Mouse (Mus musculus) left cerebral cortex, adult 6 months (tissue): ENCODE measurements around the gene Stat2. TPM values are rescaled to one million over a fixed set of nuclear protein-coding genes. Genes with fewer than 3 reads are reported as not detected.

ENCODE experiments used
- long read RNA-seq, 2 experiments: library from polyadenylated mRNA; unstranded; transcript quantifications; one replicate each; pipeline ENCODE4 v2.0.0; 2019 to 2020
- polyA plus RNA-seq: library from polyadenylated mRNA; unstranded; fragments of <200 nt; fragmentation: Nextera tagmentation; gene quantifications from 2 replicates; pipeline ENCODE4 v1.2.3, GENCODE M21; 2021

Gene Stat2
- polyA plus RNA-seq: 5.0 and 5.3 TPM in 2 replicates
- long read RNA-seq, experiment 1, partial matches to known transcripts: 7 of 12 reads
- long read RNA-seq, experiment 1, other reads (novel, unspliced or antisense): 5 of 12 reads
- long read RNA-seq, experiment 2, partial matches to known transcripts: 3 of 5 reads
- long read RNA-seq, experiment 2, other reads (novel, unspliced or antisense): 2 of 5 reads

GRCm38 (mm10) chr10:128270287-128270841 is at the start of gene Stat2:
Gene Stat2 (plus strand): TSS chr10:128270559.

GRCm38 (mm10) chr10:128225538-128225937 is 44.8 kb upstream of the Stat2 start, which contains the start of gene Mip:
Gene Mip (plus strand): TSS chr10:128225838.

GRCm38 (mm10) chr10:128231697-128232419 is 38.5 kb upstream of the Stat2 start, which contains the start of gene Timeless:
Gene Timeless (plus strand): TSS chr10:128232065.

GRCm38 (mm10) chr10:128253677-128254255 is 16.6 kb upstream of the Stat2 start, which contains the start of gene Apon:
Gene Apon (plus strand): TSS chr10:128254096.

GRCm38 (mm10) chr10:128268371-128268770 is 2.0 kb upstream of the Stat2 start, which contains the start of gene Apof:
Gene Apof (plus strand): TSS chr10:128268671.

GRCm38 (mm10) chr10:128298702-128299171 is 28.4 kb downstream of the Stat2 start, which contains the start of gene Il23a:
Gene Il23a (minus strand): TSS chr10:128298752.

GRCm38 (mm10) chr10:128303126-128304021 is 33.0 kb downstream of the Stat2 start, which contains the start of gene Pan2:
Gene Pan2 (plus strand): TSS chr10:128303335.

GRCm38 (mm10) chr10:128322141-128323108 is 52.1 kb downstream of the Stat2 start, which contains the start of gene Cnpy2:
Gene Cnpy2 (plus strand): TSS chr10:128322459.

GRCm38 (mm10) chr10:128337306-128338181 is 67.2 kb downstream of the Stat2 start, which contains the start of gene Cs:
Gene Cs (plus strand): TSS chr10:128337734.

Other genes starting within 250 kb of the Stat2 start
- gene Naca, start 235.0 kb upstream of the Stat2 start, polyA plus RNA-seq: 767 and 841 TPM in 2 replicates
- 207 and 248 TPM in 2 replicates for gene Ptges3, start 211.6 kb upstream of the Stat2 start, polyA plus RNA-seq
- 1,781 and 2,018 TPM in 2 replicates for gene Atp5b, start 187.3 kb upstream of the Stat2 start, polyA plus RNA-seq
- 3.8 and 4.4 TPM in 2 replicates for gene Baz2a, start 179.0 kb upstream of the Stat2 start, polyA plus RNA-seq
- 3.7 and 5.3 TPM in 2 replicates for gene Rbms2, start 90.3 kb upstream of the Stat2 start, polyA plus RNA-seq
- gene Gls2, start 76.1 kb upstream of the Stat2 start, polyA plus RNA-seq: 24.5 and 25.7 TPM in 2 replicates
- 9.1 and 11.8 TPM in 2 replicates for gene Spryd4, start 58.8 kb upstream of the Stat2 start, polyA plus RNA-seq
- gene Mip, start 44.7 kb upstream of the Stat2 start, polyA plus RNA-seq: not detected in 2 replicates
- gene Timeless, start 38.5 kb upstream of the Stat2 start, polyA plus RNA-seq: 3.0 and 4.9 TPM in 2 replicates
- not detected in 2 replicates for gene Apon, start 16.5 kb upstream of the Stat2 start, polyA plus RNA-seq
- gene Apof, start 1.9 kb upstream of the Stat2 start, polyA plus RNA-seq: 0.09 TPM in 1 of 2 replicates, not detected in the other
- gene Il23a, start 28.2 kb downstream of the Stat2 start, polyA plus RNA-seq: 0.15 TPM in 1 of 2 replicates, not detected in the other
- 2.5 and 2.8 TPM in 2 replicates for gene Pan2, start 32.8 kb downstream of the Stat2 start, polyA plus RNA-seq
- 113 and 142 TPM in 2 replicates for gene Cnpy2, start 51.9 kb downstream of the Stat2 start, polyA plus RNA-seq
- gene Cs, start 67.2 kb downstream of the Stat2 start, polyA plus RNA-seq: 189 and 199 TPM in 2 replicates
- 20.7 and 55.1 TPM in 2 replicates for gene Coq10a, start 98.4 kb downstream of the Stat2 start, polyA plus RNA-seq
- 5.9 and 11.9 TPM in 2 replicates for gene Ankrd52, start 106.6 kb downstream of the Stat2 start, polyA plus RNA-seq
- 0.25 and 0.39 TPM in 2 replicates for gene Slc39a5, start 130.7 kb downstream of the Stat2 start, polyA plus RNA-seq
- 98.0 and 168 TPM in 2 replicates for gene Nabp2, start 140.9 kb downstream of the Stat2 start, polyA plus RNA-seq
- gene Rnf41, start 141.1 kb downstream of the Stat2 start, polyA plus RNA-seq: 67.9 and 86.2 TPM in 2 replicates
- 61.2 and 108 TPM in 2 replicates for gene Smarcc2, start 188.7 kb downstream of the Stat2 start, polyA plus RNA-seq
- 1,011 and 1,043 TPM in 2 replicates for gene Myl6, start 223.6 kb downstream of the Stat2 start, polyA plus RNA-seq
- 2.5 and 5.2 TPM in 2 replicates for gene Myl6b, start 228.1 kb downstream of the Stat2 start, polyA plus RNA-seq